ENCODE assay signal across 12 mouse cellular contexts in the genomic region with DNA sequence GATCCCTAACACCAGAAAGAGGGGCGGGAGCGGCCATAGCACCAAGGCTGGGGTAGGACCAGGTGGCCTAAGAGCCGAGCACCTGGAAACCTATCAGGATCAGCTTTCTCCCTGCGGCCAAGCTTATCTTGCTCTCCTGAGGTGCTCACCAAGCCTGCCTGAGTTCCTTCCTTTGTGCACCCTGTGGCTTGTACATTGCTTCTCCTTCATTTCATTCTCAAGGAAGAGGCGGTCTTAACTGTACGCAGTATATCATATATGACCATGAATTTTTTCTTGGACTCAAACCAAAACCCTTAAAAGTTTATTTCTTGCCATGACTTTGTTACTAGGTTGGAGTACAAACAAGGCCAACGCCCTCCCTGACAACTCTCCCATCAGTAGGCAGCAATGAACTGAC.
"Had no signal": no experiment of that assay in that cellular context is flagged by ENCODE, and none has a peak within 500 bp of the region (broad histone marks: within the 10 kb centered on the region; RNA-seq: fewer than 3 reads in every experiment).

No protein-coding gene starts in this region.

- H3K9ac ChIP-seq: lung, embryonic 14.5 days; midbrain, embryonic 13.5 days; midbrain, embryonic 15.5 days; neural tube, embryonic 12.5 days had no signal

- H3K27ac ChIP-seq: midbrain, embryonic 13.5 days; midbrain, embryonic 15.5 days; neural tube, embryonic 12.5 days had no signal

- H3K9me3 ChIP-seq: midbrain, embryonic 13.5 days; midbrain, embryonic 15.5 days; neural tube, embryonic 12.5 days had no signal

- H3K4me2 ChIP-seq: lung, embryonic 14.5 days; midbrain, embryonic 11.5 days; midbrain, embryonic 13.5 days; midbrain, embryonic 15.5 days; neural tube, embryonic 12.5 days had no signal

- H3K4me1 ChIP-seq: neural tube, embryonic 12.5 days had no signal

- DNase-seq: lung, adult 18-20 months; lung, embryonic 14.5 days; lung, postnatal 10 days; lung, postnatal 4 days; right cerebral cortex, postnatal 14 days; thymus, adult 2 months; thymus, postnatal 25 days; thymus, postnatal 4 days had no signal

- H3K4me3 ChIP-seq: midbrain, embryonic 13.5 days; midbrain, embryonic 15.5 days; neural tube, embryonic 12.5 days had no signal

- H3K27me3 ChIP-seq: midbrain, embryonic 13.5 days; midbrain, embryonic 15.5 days; neural tube, embryonic 12.5 days had no signal

- ATAC-seq: midbrain, embryonic 13.5 days; midbrain, embryonic 15.5 days had no signal
